Mouse (Mus musculus): Measurements from ENCODE around the gene Fam185a. TPM values are rescaled to one million over a fixed set of nuclear protein-coding genes. Genes with fewer than 3 reads are reported as not detected.

Fam185a gene
- polyA plus RNA-seq, 1 experiment from 2014 or later = 3.8 TPM

- Histone ChIP-seq H3K4me3 (no peak overlapping the region), H3K36me3 (ENCODE audit: poor library complexity, severe bottlenecking) (no peaks in the 10 kb centered on the region), H3K27ac (no peak overlapping the region), H3K9me3 (replicated peaks) (no peaks in the 10 kb centered on the region), H3K4me1 (no peaks in the 10 kb centered on the region), H3K4me2 (no peak overlapping the region), H3K27me3 (no peaks in the 10 kb centered on the region), H3K9ac (no peak overlapping the region)
- no peak for ATAC-seq
- WGBS = 80% methylated on average over 10 of the region's 10 CpGs
These were observed 75.4 kb downstream of the Fam185a start for GRCm38 (mm10) chr5:21500133-21500532.

- ATAC-seq = no peak; the same call in 1 of the 2 replicates
- no peaks in the 10 kb centered on the region for H3K9me3 ChIP-seq (replicated peaks)
- no peak overlapping the region for H3K27ac ChIP-seq
- H3K36me3 ChIP-seq (ENCODE audit: poor library complexity, severe bottlenecking) = no peaks in the 10 kb centered on the region
- no peaks in the 10 kb centered on the region for H3K4me1 ChIP-seq
- no peak overlapping the region for H3K4me3 ChIP-seq
- WGBS = 91% methylated on average over 2 of the region's 2 CpGs
- no peak overlapping the region for H3K4me2 ChIP-seq
- H3K27me3 ChIP-seq = no peaks in the 10 kb centered on the region
- no peak overlapping the region for H3K9ac ChIP-seq
These were observed 76.2 kb downstream of the Fam185a start for GRCm38 (mm10) chr5:21500941-21501340.

- H3K9me3 ChIP-seq (replicated peaks) = no peaks in the 10 kb centered on the region
- H3K27ac ChIP-seq = no peak overlapping the region
- no peak for ATAC-seq
- no peaks in the 10 kb centered on the region for H3K27me3 ChIP-seq
- WGBS = 89% methylated on average over 13 of the region's 13 CpGs
- H3K4me3 ChIP-seq = no peak overlapping the region
- H3K9ac ChIP-seq = no peak overlapping the region
- H3K4me2 ChIP-seq = no peak overlapping the region
- H3K4me1 ChIP-seq = no peaks in the 10 kb centered on the region
- no peaks in the 10 kb centered on the region for H3K36me3 ChIP-seq (ENCODE audit: poor library complexity, severe bottlenecking)
These were observed 78.3 kb downstream of the Fam185a start for GRCm38 (mm10) chr5:21502936-21503610.

GRCm38 (mm10) chr5:21505159-21505558 is 80.4 kb downstream of the Fam185a start:
- Histone ChIP-seq H3K27ac (no peak overlapping the region), H3K4me1 (no peaks in the 10 kb centered on the region), H3K9ac (no peak overlapping the region), H3K9me3 (replicated peaks) (no peaks in the 10 kb centered on the region), H3K27me3 (no peaks in the 10 kb centered on the region), H3K36me3 (ENCODE audit: poor library complexity, severe bottlenecking) (no peaks in the 10 kb centered on the region), H3K4me3 (no peak overlapping the region), H3K4me2 (no peak overlapping the region)
- ATAC-seq = no peak
- WGBS = 93% methylated on average over 8 of the region's 8 CpGs

- no peaks in the 10 kb centered on the region for H3K9me3 ChIP-seq (replicated peaks)
- no peak overlapping the region for H3K9ac ChIP-seq
- 92% methylated on average over 1 of the region's 1 CpGs for WGBS
- no peaks in the 10 kb centered on the region for H3K27me3 ChIP-seq
- ATAC-seq = no peak
- H3K4me1 ChIP-seq = no peaks in the 10 kb centered on the region
- H3K4me2 ChIP-seq = no peak overlapping the region
- H3K4me3 ChIP-seq = no peak overlapping the region
- H3K27ac ChIP-seq = no peak overlapping the region
- no peaks in the 10 kb centered on the region for H3K36me3 ChIP-seq (ENCODE audit: poor library complexity, severe bottlenecking)
These were observed 82.1 kb downstream of the Fam185a start for GRCm38 (mm10) chr5:21506887-21507286.

GRCm38 (mm10) chr5:21509801-21510200 is 85.0 kb downstream of the Fam185a start:
- H3K36me3 ChIP-seq (ENCODE audit: poor library complexity, severe bottlenecking) = no peaks in the 10 kb centered on the region
- H3K27me3 ChIP-seq = no peaks in the 10 kb centered on the region
- WGBS = 80% methylated on average over 4 of the region's 4 CpGs
- no peak overlapping the region for H3K27ac ChIP-seq
- H3K4me3 ChIP-seq = no peak overlapping the region
- H3K9me3 ChIP-seq (replicated peaks) = no peaks in the 10 kb centered on the region
- H3K4me2 ChIP-seq = no peak overlapping the region
- no peaks in the 10 kb centered on the region for H3K4me1 ChIP-seq
- H3K9ac ChIP-seq = no peak overlapping the region
- ATAC-seq = no peak

- Histone ChIP-seq H3K27ac (no peak overlapping the region), H3K4me3 (no peak overlapping the region), H3K27me3 (no peaks in the 10 kb centered on the region), H3K9ac (no peak overlapping the region), H3K9me3 (replicated peaks) (no peaks in the 10 kb centered on the region), H3K36me3 (ENCODE audit: poor library complexity, severe bottlenecking) (no peaks in the 10 kb centered on the region), H3K4me2 (no peak overlapping the region), H3K4me1 (no peaks in the 10 kb centered on the region)
- no peak for ATAC-seq
- 74% methylated on average over 10 of the region's 10 CpGs for WGBS
These were observed 88.6 kb downstream of the Fam185a start for GRCm38 (mm10) chr5:21513363-21513762.

GRCm38 (mm10) chr5:21517562-21517961 is 92.8 kb downstream of the Fam185a start:
- no peaks in the 10 kb centered on the region for H3K4me1 ChIP-seq
- H3K36me3 ChIP-seq (ENCODE audit: poor library complexity, severe bottlenecking) = no peaks in the 10 kb centered on the region
- no peak for ATAC-seq
- H3K4me3 ChIP-seq = no peak overlapping the region
- H3K9ac ChIP-seq = no peak overlapping the region
- no peak overlapping the region for H3K4me2 ChIP-seq
- H3K27me3 ChIP-seq = no peaks in the 10 kb centered on the region
- no peak overlapping the region for H3K27ac ChIP-seq
- 98% methylated on average over 2 of the region's 2 CpGs for WGBS
- H3K9me3 ChIP-seq (replicated peaks) = no peaks in the 10 kb centered on the region

- H3K36me3 ChIP-seq (ENCODE audit: poor library complexity, severe bottlenecking) = no peaks in the 10 kb centered on the region
- 69% methylated on average over 4 of the region's 4 CpGs for WGBS
- no peak overlapping the region for H3K4me3 ChIP-seq
- peak; percentile 27; the same call in 1 of the 2 replicates for ATAC-seq
- H3K27me3 ChIP-seq = no peaks in the 10 kb centered on the region
- H3K4me1 ChIP-seq = no peaks in the 10 kb centered on the region
- H3K9me3 ChIP-seq (replicated peaks) = no peaks in the 10 kb centered on the region
- no peak overlapping the region for H3K27ac ChIP-seq
- no peak overlapping the region for H3K9ac ChIP-seq
- H3K4me2 ChIP-seq = no peak overlapping the region
These were observed 93.4 kb downstream of the Fam185a start for GRCm38 (mm10) chr5:21518207-21518606.

GRCm38 (mm10) chr5:21519166-21519565 is 94.4 kb downstream of the Fam185a start:
- H3K27ac ChIP-seq = no peak overlapping the region
- 90% methylated on average over 3 of the region's 3 CpGs for WGBS

GRCm38 (mm10) chr5:21526835-21527485 is 102.2 kb downstream of the Fam185a start:
- no peaks in the 10 kb centered on the region for H3K9me3 ChIP-seq (replicated peaks)
- H3K36me3 ChIP-seq (ENCODE audit: poor library complexity, severe bottlenecking) = no peaks in the 10 kb centered on the region
- H3K9ac ChIP-seq = no peak overlapping the region
- no peak overlapping the region for H3K27ac ChIP-seq
- H3K4me2 ChIP-seq = no peak overlapping the region
- no peaks in the 10 kb centered on the region for H3K4me1 ChIP-seq
- H3K27me3 ChIP-seq = no peaks in the 10 kb centered on the region
- H3K4me3 ChIP-seq = no peak overlapping the region
- 50% methylated on average over 11 of the region's 11 CpGs for WGBS
- ATAC-seq = no peak

More at GRCm38 (mm10) chr5:21519166-21519565, 94.4 kb downstream of the Fam185a start:
- no peak for ATAC-seq
- Histone ChIP-seq H3K4me1 (no peaks in the 10 kb centered on the region), H3K36me3 (ENCODE audit: poor library complexity, severe bottlenecking) (no peaks in the 10 kb centered on the region), H3K27me3 (no peaks in the 10 kb centered on the region), H3K9ac (no peak overlapping the region), H3K9me3 (replicated peaks) (no peaks in the 10 kb centered on the region), H3K4me2 (no peak overlapping the region), H3K4me3 (no peak overlapping the region)

GRCm38 (mm10) chr5:21527488-21527911 is 102.7 kb downstream of the Fam185a start:
- 74% methylated on average over 4 of the region's 4 CpGs for WGBS
- ATAC-seq = no peak
- no peak overlapping the region for H3K9ac ChIP-seq
- H3K27me3 ChIP-seq = no peaks in the 10 kb centered on the region
- no peak overlapping the region for H3K4me2 ChIP-seq
- no peaks in the 10 kb centered on the region for H3K4me1 ChIP-seq
- no peak overlapping the region for H3K4me3 ChIP-seq
- H3K27ac ChIP-seq = no peak overlapping the region
- no peaks in the 10 kb centered on the region for H3K9me3 ChIP-seq (replicated peaks)
- H3K36me3 ChIP-seq (ENCODE audit: poor library complexity, severe bottlenecking) = no peaks in the 10 kb centered on the region

Data from forebrain, embryonic 13.5 days (tissue).